Mouse (Mus musculus): ENCODE measurements around the gene Tns4. TPM values are rescaled to one million over a fixed set of nuclear protein-coding genes. Genes with fewer than 3 reads are reported as not detected.

The Tns4 gene
- polyA plus RNA-seq, 1 experiment = not detected

- no peak for TF ChIP-seq GATA1 (IDR thresholded peaks at IDR 0.05; ENCODE audit: low read length)
Observed at GRCm38 (mm10) chr11:99055143-99055542, 34.0 kb downstream of the Tns4 start.

GRCm38 (mm10) chr11:99047643-99048042 lies 41.5 kb downstream of the Tns4 start:
- no peak for TF ChIP-seq GATA1 (IDR thresholded peaks at IDR 0.05; ENCODE audit: low read length)

GRCm38 (mm10) chr11:99047120-99047519 lies 42.0 kb downstream of the Tns4 start:
- TF ChIP-seq GATA1 (IDR thresholded peaks at IDR 0.05; ENCODE audit: low read length) = no peak

GRCm38 (mm10) chr11:99045159-99045889 lies 43.8 kb downstream of the Tns4 start:
- no peak for TF ChIP-seq GATA1 (IDR thresholded peaks at IDR 0.05; ENCODE audit: low read length)

GRCm38 (mm10) chr11:99044306-99044705 lies 44.8 kb downstream of the Tns4 start:
- no peak for TF ChIP-seq GATA1 (IDR thresholded peaks at IDR 0.05; ENCODE audit: low read length)

GRCm38 (mm10) chr11:99043632-99044031 lies 45.5 kb downstream of the Tns4 start:
- TF ChIP-seq GATA1 (IDR thresholded peaks at IDR 0.05; ENCODE audit: low read length) = no peak

GRCm38 (mm10) chr11:99042834-99043431 lies 46.2 kb downstream of the Tns4 start:
- TF ChIP-seq GATA1 (IDR thresholded peaks at IDR 0.05; ENCODE audit: low read length) = no peak

GRCm38 (mm10) chr11:99041841-99042780 lies 47.0 kb downstream of the Tns4 start:
- no peak for TF ChIP-seq GATA1 (IDR thresholded peaks at IDR 0.05; ENCODE audit: low read length)

- TF ChIP-seq GATA1 (IDR thresholded peaks at IDR 0.05; ENCODE audit: low read length) = no peak
Observed at GRCm38 (mm10) chr11:99041051-99041729, 47.9 kb downstream of the Tns4 start, which contains the start of gene Igfbp4. TSS of gene Igfbp4 (plus strand) at chr11:99041244.

- no peak for TF ChIP-seq GATA1 (IDR thresholded peaks at IDR 0.05; ENCODE audit: low read length)
Observed at GRCm38 (mm10) chr11:99040346-99040974, 48.6 kb downstream of the Tns4 start.

GRCm38 (mm10) chr11:99039782-99040181 lies 49.3 kb downstream of the Tns4 start:
- TF ChIP-seq GATA1 (IDR thresholded peaks at IDR 0.05; ENCODE audit: low read length) = no peak

- no peak for TF ChIP-seq GATA1 (IDR thresholded peaks at IDR 0.05; ENCODE audit: low read length)
Observed at GRCm38 (mm10) chr11:99036254-99036653, 52.9 kb downstream of the Tns4 start.

- TF ChIP-seq GATA1 (IDR thresholded peaks at IDR 0.05; ENCODE audit: low read length) = no peak
Observed at GRCm38 (mm10) chr11:99035350-99035749, 53.8 kb downstream of the Tns4 start.

- no peak for TF ChIP-seq GATA1 (IDR thresholded peaks at IDR 0.05; ENCODE audit: low read length)
Observed at GRCm38 (mm10) chr11:99026899-99027440, 62.1 kb downstream of the Tns4 start.

- no peak for TF ChIP-seq GATA1 (IDR thresholded peaks at IDR 0.05; ENCODE audit: low read length)
Observed at GRCm38 (mm10) chr11:99025878-99026277, 63.2 kb downstream of the Tns4 start.

Measured in G1E-ER4 (cell line).